Mouse (Mus musculus) heart, embryonic 12.5 days (tissue): ENCODE results near the gene Hoxa4. TPM values are rescaled to one million over a fixed set of nuclear protein-coding genes. Genes with fewer than 3 reads are reported as not detected.

Source experiments
- ATAC-seq: fragments of 200-750 bp; cut with Nextera tagmentation; 2 replicates; pipeline ENCODE4 v1.8.0; 2017; ENCODE audit warnings: moderate TSS enrichment, moderate library complexity; ENCODE audit not compliant: insufficient number of reproducible peaks, low FRiP score
- H3K27ac ChIP-seq: fragments of 300-500 bp; sonication (generic); 2 replicates; pipeline ENCODE4 v1.5.1; 2016; ENCODE audit warnings: mild to moderate bottlenecking, moderate library complexity; ENCODE audit not compliant: poor library complexity, severe bottlenecking
- H3K27me3 ChIP-seq: fragments of 300-500 bp; sonication (generic); replicated peaks from 2 replicates; pipeline ENCODE4 v1.6.1; 2016; ENCODE audit warnings: mild to moderate bottlenecking, moderate library complexity
- H3K36me3 ChIP-seq: fragments of 300-500 bp; sonication (generic); 2 replicates; pipeline ENCODE4 v1.6.1; 2016; ENCODE audit warnings: mild to moderate bottlenecking, moderate library complexity
- H3K4me1 ChIP-seq: fragments of 300-500 bp; sonication (generic); replicated peaks from 2 replicates; pipeline ENCODE4 v1.6.1; 2016; ENCODE audit warnings: mild to moderate bottlenecking
- H3K4me2 ChIP-seq: fragments of 300-500 bp; sonication (generic); 2 replicates; pipeline ENCODE4 v1.6.1; 2016; ENCODE audit warnings: mild to moderate bottlenecking, moderate library complexity
- H3K4me3 ChIP-seq: fragments of 300-500 bp; sonication (generic); 2 replicates; pipeline ENCODE4 v1.5.1; 2016; ENCODE audit warnings: mild to moderate bottlenecking
- H3K9ac ChIP-seq: fragments of 300-500 bp; sonication (generic); 2 replicates; pipeline ENCODE4 v1.6.1; 2016; ENCODE audit warnings: mild to moderate bottlenecking, moderate library complexity
- H3K9me3 ChIP-seq: fragments of 300-500 bp; sonication (generic); replicated peaks from 2 replicates; pipeline ENCODE4 v1.6.1; 2016; ENCODE audit warnings: mild to moderate bottlenecking, moderate library complexity
- WGBS: fragments of 180-500 bp; shearing (Covaris S2); methylation state at CpG from one replicate; pipeline ENCODE4 v1.1.7; 2016; 5-methylcytosine and 5-hydroxymethylcytosine counted together
- polyA plus RNA-seq: library from polyadenylated mRNA; unstranded; fragments of >200 nt; fragmentation: Nextera tagmentation; extraction: Ambion mirVana; gene quantifications from 2 replicates; pipeline ENCODE4 v1.2.1, GENCODE M21; 2016

Gene Hoxa4
- polyA plus RNA-seq, 1 experiment from 2014 or later: 0.38 TPM

GRCm38 (mm10) chr6:52174968-52175751 lies 16.4 kb downstream of the Hoxa4 start:
- under 1% methylated on average over 41 of the region's 41 CpGs for WGBS
- Histone ChIP-seq H3K4me2 (peak overlapping the region; percentile 47), H3K9ac (peak overlapping the region; percentile 21; the same call in 1 of the 2 replicates), H3K27ac (peak overlapping the region; percentile 61), H3K4me3 (peak overlapping the region; percentile 40), H3K9me3 (no peaks in the 10 kb centered on the region), H3K27me3 (peaks cover 95% of the 10 kb centered on the region), H3K36me3 (no peaks in the 10 kb centered on the region), H3K4me1 (peaks cover 24% of the 10 kb centered on the region)
- ATAC-seq: peak; percentile 45; the same call in 1 of the 2 replicates

- H3K4me3 ChIP-seq: no peak overlapping the region
- 6% methylated on average over 4 of the region's 4 CpGs for WGBS
- H3K9me3 ChIP-seq: no peaks in the 10 kb centered on the region
- 0 out of 2 replicates have a peak overlapping the region, but pooled peaks have one; percentile 49 for H3K4me2 ChIP-seq
- H3K4me1 ChIP-seq: peaks cover 25% of the 10 kb centered on the region
- H3K27ac ChIP-seq: no peak overlapping the region
- ATAC-seq: no peak
- H3K27me3 ChIP-seq: peaks cover 90% of the 10 kb centered on the region
- H3K9ac ChIP-seq: no peak overlapping the region
- H3K36me3 ChIP-seq: no peaks in the 10 kb centered on the region
These were observed 17.9 kb downstream of the Hoxa4 start for GRCm38 (mm10) chr6:52173648-52174047.

DNA sequence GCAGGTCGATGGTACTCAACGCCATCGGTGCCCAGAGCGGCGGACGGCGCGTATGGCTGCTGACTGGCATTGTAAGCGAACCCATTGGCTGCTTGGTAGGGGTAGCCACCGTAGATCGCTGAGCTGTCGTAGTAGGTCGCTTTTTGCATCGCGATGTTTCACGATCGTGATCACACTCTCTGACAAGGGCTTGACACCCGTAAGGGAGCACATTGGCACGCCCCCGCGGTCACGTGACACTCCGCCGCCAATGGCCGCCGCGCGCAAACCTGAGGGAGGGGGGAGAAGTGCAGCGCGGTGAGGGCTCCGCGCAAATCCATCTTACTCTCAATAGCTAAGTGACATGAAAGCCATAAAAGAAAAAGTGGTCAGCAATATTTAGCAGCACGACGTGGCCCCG lies 19.1 kb downstream of the Hoxa4 start:
- Histone ChIP-seq H3K27me3 (peaks cover 90% of the 10 kb centered on the region), H3K9me3 (no peaks in the 10 kb centered on the region), H3K4me1 (peaks cover 25% of the 10 kb centered on the region), H3K36me3 (no peaks in the 10 kb centered on the region), H3K27ac (no peak overlapping the region), H3K9ac (no peak overlapping the region), H3K4me3 (peak overlapping the region; percentile 24), H3K4me2 (peak overlapping the region; percentile 49)
- no peak for ATAC-seq
- WGBS: under 1% methylated on average over 35 of the region's 35 CpGs

DNA sequence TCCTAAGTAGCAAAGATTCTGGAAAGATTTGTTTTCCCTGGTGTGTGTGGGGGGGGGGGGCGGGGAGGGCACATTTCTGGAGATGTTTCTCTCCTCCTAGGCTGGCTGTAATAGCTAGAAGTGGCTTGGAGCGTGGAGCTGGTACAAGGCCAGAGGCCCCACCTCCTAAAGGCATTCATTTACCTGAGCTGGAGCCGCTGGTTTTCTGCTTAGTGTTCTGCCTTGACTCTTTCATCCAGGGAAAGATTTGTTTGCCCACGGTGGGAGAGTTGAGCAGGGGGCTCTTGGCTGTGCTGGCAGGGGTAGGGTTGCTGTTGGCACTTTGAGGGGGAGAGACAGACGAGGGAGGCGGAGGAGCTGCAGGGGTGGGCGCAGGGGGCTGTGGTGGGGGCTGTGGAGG lies 19.6 kb downstream of the Hoxa4 start:
- Histone ChIP-seq H3K27me3 (peaks cover 90% of the 10 kb centered on the region), H3K27ac (no peak overlapping the region), H3K9me3 (no peaks in the 10 kb centered on the region), H3K4me3 (peak overlapping the region; percentile 24), H3K4me1 (peaks cover 25% of the 10 kb centered on the region), H3K4me2 (peak overlapping the region; percentile 49), H3K9ac (no peak overlapping the region), H3K36me3 (no peaks in the 10 kb centered on the region)
- 21% methylated on average over 7 of the region's 7 CpGs for WGBS
- no peak for ATAC-seq

GRCm38 (mm10) chr6:52171331-52171730 lies 20.2 kb downstream of the Hoxa4 start:
- Histone ChIP-seq H3K4me3 (no peak overlapping the region), H3K4me2 (no peak overlapping the region), H3K4me1 (peaks cover 25% of the 10 kb centered on the region), H3K27ac (no peak overlapping the region), H3K9ac (no peak overlapping the region), H3K36me3 (no peaks in the 10 kb centered on the region), H3K9me3 (no peaks in the 10 kb centered on the region), H3K27me3 (peaks cover 90% of the 10 kb centered on the region)
- no peak for ATAC-seq
- WGBS: 9% methylated on average over 4 of the region's 4 CpGs

GRCm38 (mm10) chr6:52170898-52171223 lies 20.7 kb downstream of the Hoxa4 start:
- WGBS: 5% methylated on average over 5 of the region's 5 CpGs
- peaks cover 24% of the 10 kb centered on the region for H3K4me1 ChIP-seq
- no peak overlapping the region for H3K9ac ChIP-seq

GRCm38 (mm10) chr6:52170166-52170897 lies 21.2 kb downstream of the Hoxa4 start:
- ATAC-seq: peak; percentile 33; the same call in 1 of the 2 replicates
- Histone ChIP-seq H3K4me1 (peaks cover 19% of the 10 kb centered on the region), H3K4me3 (0 out of 2 replicates have a peak overlapping the region, but pooled peaks have one; percentile 1)

More at GRCm38 (mm10) chr6:52170898-52171223, 20.7 kb downstream of the Hoxa4 start:
- no peak for ATAC-seq
- Histone ChIP-seq H3K4me2 (peak overlapping the region; percentile 17; the same call in 1 of the 2 replicates), H3K27ac (no peak overlapping the region), H3K27me3 (peaks cover 90% of the 10 kb centered on the region), H3K36me3 (no peaks in the 10 kb centered on the region), H3K9me3 (no peaks in the 10 kb centered on the region), H3K4me3 (no peak overlapping the region)

DNA sequence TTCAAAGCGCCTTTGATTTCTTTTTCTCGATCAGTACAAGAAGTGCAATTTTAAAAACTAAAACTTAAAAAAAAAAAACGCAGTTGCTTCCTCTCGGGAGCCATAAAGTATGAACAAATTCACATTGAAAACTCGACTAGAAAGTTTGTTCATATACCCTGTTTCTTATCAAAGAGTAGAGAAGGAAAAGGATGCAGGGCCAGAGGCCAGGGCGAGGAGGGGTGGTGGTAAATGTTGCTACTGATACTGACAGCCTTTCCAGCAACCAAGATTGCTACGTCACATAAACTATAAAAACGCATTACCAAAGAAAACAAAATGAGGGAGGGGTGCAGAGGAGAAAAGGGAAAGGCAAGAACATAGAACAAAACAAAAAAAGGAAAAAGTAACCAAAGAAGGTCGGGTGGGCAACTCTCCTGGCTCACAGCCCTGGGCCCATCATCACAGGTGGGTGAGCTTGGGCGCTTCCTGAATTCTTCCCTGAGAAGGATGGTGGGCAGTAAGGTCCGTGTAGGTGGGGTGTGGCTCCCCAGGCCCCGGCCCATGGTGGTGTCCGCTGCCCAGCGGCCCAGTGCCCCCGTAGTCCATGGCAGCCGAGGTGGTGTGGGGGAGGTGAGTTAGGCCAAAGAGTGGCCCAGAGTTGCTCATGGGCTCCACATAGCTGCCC lies 21.9 kb downstream of the Hoxa4 start:
- Histone ChIP-seq H3K27me3 (peaks cover 90% of the 10 kb centered on the region), H3K4me2 (no peak overlapping the region), H3K9ac (no peak overlapping the region), H3K4me3 (no peak overlapping the region), H3K4me1 (peaks cover 19% of the 10 kb centered on the region), H3K27ac (no peak overlapping the region), H3K36me3 (no peaks in the 10 kb centered on the region), H3K9me3 (no peaks in the 10 kb centered on the region)
- 10% methylated on average over 16 of the region's 16 CpGs for WGBS
- ATAC-seq: 0 out of 2 replicates have a peak, but pooled peaks have one; percentile 14

More at GRCm38 (mm10) chr6:52170166-52170897, 21.2 kb downstream of the Hoxa4 start:
- Histone ChIP-seq H3K9ac (no peak overlapping the region), H3K4me2 (peak overlapping the region; percentile 17), H3K27ac (no peak overlapping the region), H3K27me3 (peaks cover 90% of the 10 kb centered on the region), H3K9me3 (no peaks in the 10 kb centered on the region), H3K36me3 (no peaks in the 10 kb centered on the region)
- WGBS: 2% methylated on average over 40 of the region's 40 CpGs

DNA sequence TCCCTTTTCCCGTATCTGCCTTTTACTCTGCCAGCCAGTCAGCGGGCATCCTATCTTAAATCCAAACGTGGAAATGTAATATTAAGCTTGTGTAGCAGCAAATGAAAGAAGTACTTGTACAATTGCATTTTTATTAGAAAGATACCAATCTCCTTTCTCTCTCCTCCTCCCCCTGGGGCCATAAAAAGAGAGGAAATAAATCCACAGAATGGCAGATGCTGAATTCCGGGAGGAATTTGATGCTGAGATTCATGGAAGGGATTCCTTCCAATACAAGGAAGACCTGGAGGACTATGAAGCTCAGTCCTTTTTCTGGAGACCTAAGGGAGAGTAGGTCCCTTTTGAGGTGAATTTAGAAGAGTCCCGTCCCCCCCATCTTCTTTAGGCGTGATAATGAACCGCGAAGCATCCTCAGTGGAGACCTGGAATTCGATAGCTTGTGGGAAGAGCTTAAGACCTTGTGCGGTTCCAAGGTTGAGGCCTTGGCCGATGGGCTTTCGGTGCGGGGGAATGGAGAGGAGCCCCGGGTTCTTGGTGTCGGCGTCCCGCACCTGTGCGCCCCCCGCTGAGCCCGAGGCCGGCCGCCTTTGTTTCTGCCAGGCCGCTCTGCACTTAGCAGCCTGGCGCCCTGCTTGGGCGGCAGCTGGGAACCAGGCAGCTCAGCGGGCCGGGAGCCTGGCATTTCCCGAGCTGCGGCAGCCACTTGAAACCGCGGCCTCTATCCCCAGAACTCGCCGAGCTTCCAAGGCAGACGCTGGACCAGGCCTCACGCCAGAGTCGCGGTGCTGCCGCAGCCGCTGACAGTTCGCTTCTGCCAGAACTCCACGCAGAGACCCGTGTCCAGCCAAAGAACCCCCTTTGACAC lies 23.1 kb downstream of the Hoxa4 start:
- H3K27ac ChIP-seq: no peak overlapping the region
- WGBS: 5% methylated on average over 42 of the region's 42 CpGs
- peak overlapping the region; percentile 12; the same call in 1 of the 2 replicates for H3K4me2 ChIP-seq
- no peaks in the 10 kb centered on the region for H3K36me3 ChIP-seq
- peaks cover 21% of the 10 kb centered on the region for H3K4me1 ChIP-seq
- H3K9ac ChIP-seq: no peak overlapping the region
- H3K9me3 ChIP-seq: no peaks in the 10 kb centered on the region
- H3K27me3 ChIP-seq: peaks cover 95% of the 10 kb centered on the region
- ATAC-seq: no peak
- H3K4me3 ChIP-seq: no peak overlapping the region

DNA sequence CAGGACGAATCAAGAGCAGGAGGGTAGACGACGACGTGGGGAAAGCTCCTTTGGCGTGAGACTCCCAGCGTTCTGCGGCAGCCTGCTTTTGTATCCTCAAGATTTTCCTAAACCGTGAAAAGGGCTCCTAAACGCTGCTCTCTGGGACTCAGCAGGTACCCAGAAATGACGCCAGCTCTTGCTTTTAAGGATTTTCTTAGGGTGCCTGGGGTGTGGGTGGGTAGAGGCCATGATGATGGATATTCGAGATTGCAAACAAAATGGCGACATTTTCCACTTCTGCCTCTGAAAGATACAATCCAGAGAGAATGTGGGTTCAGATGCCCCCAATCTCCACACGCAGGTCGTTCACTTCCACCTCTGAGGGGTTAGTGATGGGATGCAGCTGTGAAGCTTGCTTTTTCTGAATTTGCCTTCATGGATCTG lies 23.8 kb downstream of the Hoxa4 start:
- no peak overlapping the region for H3K4me2 ChIP-seq
- no peak overlapping the region for H3K4me3 ChIP-seq
- no peak for ATAC-seq

More for the DNA sequence above, 23.8 kb downstream of the Hoxa4 start:
- Histone ChIP-seq H3K4me1 (peaks cover 19% of the 10 kb centered on the region), H3K36me3 (no peaks in the 10 kb centered on the region), H3K27me3 (peaks cover 94% of the 10 kb centered on the region), H3K9me3 (no peaks in the 10 kb centered on the region), H3K9ac (no peak overlapping the region), H3K27ac (no peak overlapping the region)
- 12% methylated on average over 14 of the region's 14 CpGs for WGBS
